Mouse (Mus musculus) C2C12 (cell line): ENCODE measurements around the gene Etv5.

Experiments used
- CTCF ChIP-seq: IDR thresholded peaks from one replicate; pipeline ENCODE4 v1.5.1; 2011; ENCODE audit not compliant: control insufficient read depth, insufficient read depth, insufficient read length
- MAX ChIP-seq: IDR thresholded peaks from one replicate; pipeline ENCODE4 v1.6.1; 2011; ENCODE audit warnings: mild to moderate bottlenecking, control low read depth
- MYOG ChIP-seq: IDR thresholded peaks from one replicate; pipeline ENCODE4 v1.6.1; 2011; ENCODE audit not compliant: control insufficient read depth, insufficient read length; ENCODE audit errors: extremely low read depth
- USF1 ChIP-seq: IDR thresholded peaks from one replicate; pipeline ENCODE4 v1.6.1; 2011; ENCODE audit warnings: low read depth, mild to moderate bottlenecking, control low read depth, moderate library complexity

DNA sequence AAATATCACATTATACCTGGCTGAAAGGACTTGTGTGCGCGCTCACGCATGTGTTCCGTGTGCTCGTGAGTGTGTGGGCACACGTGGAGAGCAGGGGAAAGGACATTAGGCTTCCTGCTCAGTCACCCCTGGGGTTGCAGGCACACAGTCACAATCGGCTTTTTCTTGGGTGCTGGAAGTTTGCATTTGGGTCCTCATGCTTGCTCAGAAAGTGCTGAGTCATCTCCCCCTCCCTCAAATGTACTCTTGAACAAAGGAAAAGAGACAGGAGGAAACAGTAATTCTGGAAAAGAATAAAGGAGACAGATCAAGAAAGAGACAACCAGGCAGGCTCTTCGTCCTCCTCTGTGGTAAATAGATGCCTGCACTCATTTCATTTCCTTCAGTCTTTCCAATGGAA is 22.5 kb downstream of the Etv5 start:
- TF ChIP-seq MYOG (no peak), MAX (no peak), CTCF (no peak), USF1 (no peak)
